Mouse (Mus musculus): ENCODE results near the gene Olfr1347. TPM values are rescaled to one million over a fixed set of nuclear protein-coding genes. Genes with fewer than 3 reads are reported as not detected.

Olfr1347 gene
- polyA plus RNA-seq, 1 experiment from 2014 or later = not detected

GRCm38 (mm10) chr7:6466951-6467350 lies 32.6 kb downstream of the Olfr1347 start, which contains the start of gene Olfr1346:
TSS of gene Olfr1346 (plus strand) at chr7:6467101.
- Histone ChIP-seq H3K9me3 (replicated peaks; ENCODE audit: control insufficient read depth, low read length) (no peaks in the 10 kb centered on the region), H3K4me2 (ENCODE audit: low read depth, low read length) (no peak within 1 kb of the TSS), H3K27ac (replicated peaks; ENCODE audit: low read depth, low read length) (no peak within 1 kb of the TSS), H3K4me1 (ENCODE audit: control insufficient read depth, insufficient read depth, low read length) (no peaks in the 10 kb centered on the region), H3K9ac (replicated peaks; ENCODE audit: low read length) (no peak within 1 kb of the TSS), H3K4me3 (ENCODE audit: low read depth, low read length) (no peak within 1 kb of the TSS), H3K27me3 (ENCODE audit: control insufficient read depth, insufficient read depth, low read length) (no peaks in the 10 kb centered on the region), H3K36me3 (replicated peaks; ENCODE audit: control insufficient read depth, insufficient read depth, low read depth, low read length) (no peaks in the 10 kb centered on the region)
- ATAC-seq (replicated peaks; ENCODE audit: insufficient number of reproducible peaks, low FRiP score, low TSS enrichment, low read depth) = no peak
- no peak for DNase-seq (ENCODE audit: low spot score)

- WGBS = 51% methylated on average over 3 of the region's 3 CpGs
- Histone ChIP-seq H3K9ac (replicated peaks; ENCODE audit: low read length) (no peak overlapping the region), H3K27ac (replicated peaks; ENCODE audit: low read depth, low read length) (no peak overlapping the region), H3K4me3 (ENCODE audit: low read depth, low read length) (no peak overlapping the region), H3K27me3 (ENCODE audit: control insufficient read depth, insufficient read depth, low read length) (no peaks in the 10 kb centered on the region), H3K4me1 (ENCODE audit: control insufficient read depth, insufficient read depth, low read length) (no peaks in the 10 kb centered on the region), H3K9me3 (replicated peaks; ENCODE audit: control insufficient read depth, low read length) (no peaks in the 10 kb centered on the region), H3K36me3 (replicated peaks; ENCODE audit: control insufficient read depth, insufficient read depth, low read depth, low read length) (no peaks in the 10 kb centered on the region), H3K4me2 (ENCODE audit: low read depth, low read length) (no peak overlapping the region)
- ATAC-seq (replicated peaks; ENCODE audit: insufficient number of reproducible peaks, low FRiP score, low TSS enrichment, low read depth) = no peak
- peak; percentile 43 for DNase-seq (ENCODE audit: low spot score)
Observed at GRCm38 (mm10) chr7:6456399-6456798, 43.2 kb downstream of the Olfr1347 start.

GRCm38 (mm10) chr7:6455868-6456267 lies 43.7 kb downstream of the Olfr1347 start, which contains the start of gene Olfr1336:
TSS of gene Olfr1336 (plus strand) at chr7:6456168.
- Histone ChIP-seq H3K27ac (replicated peaks; ENCODE audit: low read depth, low read length) (no peak within 1 kb of the TSS), H3K4me3 (ENCODE audit: low read depth, low read length) (no peak within 1 kb of the TSS), H3K9me3 (replicated peaks; ENCODE audit: control insufficient read depth, low read length) (no peaks in the 10 kb centered on the region), H3K4me1 (ENCODE audit: control insufficient read depth, insufficient read depth, low read length) (no peaks in the 10 kb centered on the region), H3K27me3 (ENCODE audit: control insufficient read depth, insufficient read depth, low read length) (no peaks in the 10 kb centered on the region), H3K4me2 (ENCODE audit: low read depth, low read length) (no peak within 1 kb of the TSS), H3K9ac (replicated peaks; ENCODE audit: low read length) (no peak within 1 kb of the TSS), H3K36me3 (replicated peaks; ENCODE audit: control insufficient read depth, insufficient read depth, low read depth, low read length) (no peaks in the 10 kb centered on the region)
- ATAC-seq (replicated peaks; ENCODE audit: insufficient number of reproducible peaks, low FRiP score, low TSS enrichment, low read depth) (no peak), DNase-seq (ENCODE audit: low spot score) (no peak)

GRCm38 (mm10) chr7:6447771-6448170 lies 51.8 kb downstream of the Olfr1347 start:
- no peak overlapping the region for H3K4me3 ChIP-seq (ENCODE audit: low read depth, low read length)
- no peaks in the 10 kb centered on the region for H3K4me1 ChIP-seq (ENCODE audit: control insufficient read depth, insufficient read depth, low read length)
- no peaks in the 10 kb centered on the region for H3K36me3 ChIP-seq (replicated peaks; ENCODE audit: control insufficient read depth, insufficient read depth, low read depth, low read length)
- no peak overlapping the region for H3K9ac ChIP-seq (replicated peaks; ENCODE audit: low read length)
- DNase-seq (ENCODE audit: low spot score) (no peak), ATAC-seq (replicated peaks; ENCODE audit: insufficient number of reproducible peaks, low FRiP score, low TSS enrichment, low read depth) (no peak)
- H3K27me3 ChIP-seq (ENCODE audit: control insufficient read depth, insufficient read depth, low read length) = no peaks in the 10 kb centered on the region
- H3K4me2 ChIP-seq (ENCODE audit: low read depth, low read length) = no peak overlapping the region
- no peaks in the 10 kb centered on the region for H3K9me3 ChIP-seq (replicated peaks; ENCODE audit: control insufficient read depth, low read length)
- 88% methylated on average over 5 of the region's 5 CpGs for WGBS
- H3K27ac ChIP-seq (replicated peaks; ENCODE audit: low read depth, low read length) = no peak overlapping the region

- no peak for ATAC-seq (replicated peaks; ENCODE audit: insufficient number of reproducible peaks, low FRiP score, low TSS enrichment, low read depth)
Observed at GRCm38 (mm10) chr7:6441173-6441572, 58.4 kb downstream of the Olfr1347 start.

GRCm38 (mm10) chr7:6438388-6438787 lies 61.2 kb downstream of the Olfr1347 start, which contains the start of gene Olfr1344:
TSS of gene Olfr1344 (plus strand) at chr7:6438688.
- H3K4me3 ChIP-seq (ENCODE audit: low read depth, low read length) = no peak within 1 kb of the TSS
- no peaks in the 10 kb centered on the region for H3K4me1 ChIP-seq (ENCODE audit: control insufficient read depth, insufficient read depth, low read length)
- no peaks in the 10 kb centered on the region for H3K36me3 ChIP-seq (replicated peaks; ENCODE audit: control insufficient read depth, insufficient read depth, low read depth, low read length)
- ATAC-seq (replicated peaks; ENCODE audit: insufficient number of reproducible peaks, low FRiP score, low TSS enrichment, low read depth) = no peak
- no peaks in the 10 kb centered on the region; the same call in 1 of the 2 replicates for H3K9me3 ChIP-seq (replicated peaks; ENCODE audit: control insufficient read depth, low read length)
- no peak within 1 kb of the TSS for H3K9ac ChIP-seq (replicated peaks; ENCODE audit: low read length)
- 81% methylated on average over 3 of the region's 3 CpGs for WGBS
- no peak within 1 kb of the TSS for H3K4me2 ChIP-seq (ENCODE audit: low read depth, low read length)
- H3K27ac ChIP-seq (replicated peaks; ENCODE audit: low read depth, low read length) = no peak within 1 kb of the TSS
- no peaks in the 10 kb centered on the region for H3K27me3 ChIP-seq (ENCODE audit: control insufficient read depth, insufficient read depth, low read length)
- DNase-seq (ENCODE audit: low spot score) = no peak

More at GRCm38 (mm10) chr7:6441173-6441572, 58.4 kb downstream of the Olfr1347 start:
- WGBS = 75% methylated on average over 2 of the region's 2 CpGs
- Histone ChIP-seq H3K4me1 (ENCODE audit: control insufficient read depth, insufficient read depth, low read length) (no peaks in the 10 kb centered on the region), H3K27ac (replicated peaks; ENCODE audit: low read depth, low read length) (no peak overlapping the region), H3K9me3 (replicated peaks; ENCODE audit: control insufficient read depth, low read length) (no peaks in the 10 kb centered on the region; the same call in 1 of the 2 replicates), H3K27me3 (ENCODE audit: control insufficient read depth, insufficient read depth, low read length) (no peaks in the 10 kb centered on the region), H3K9ac (replicated peaks; ENCODE audit: low read length) (no peak overlapping the region), H3K36me3 (replicated peaks; ENCODE audit: control insufficient read depth, insufficient read depth, low read depth, low read length) (no peaks in the 10 kb centered on the region), H3K4me3 (ENCODE audit: low read depth, low read length) (no peak overlapping the region), H3K4me2 (ENCODE audit: low read depth, low read length) (no peak overlapping the region)
- no peak for DNase-seq (ENCODE audit: low spot score)

Other genes starting within 250 kb of the Olfr1347 start
- not detected in 2 replicates for gene Epp13, start 247.0 kb downstream of the Olfr1347 start, polyA plus RNA-seq (2014; fragmentation: Nextera tagmentation; extraction: Ambion mirVana)
- 7.4 and 8.2 TPM in 2 replicates for gene Zfp667, start 213.2 kb downstream of the Olfr1347 start, polyA plus RNA-seq (2014; fragmentation: Nextera tagmentation; extraction: Ambion mirVana)
- gene Zfp583, start 168.5 kb downstream of the Olfr1347 start, polyA plus RNA-seq (2014; fragmentation: Nextera tagmentation; extraction: Ambion mirVana) = 8.3 and 8.8 TPM in 2 replicates
- gene Gm3854, start 156.0 kb downstream of the Olfr1347 start, polyA plus RNA-seq (2014; fragmentation: Nextera tagmentation; extraction: Ambion mirVana) = 1.4 and 1.6 TPM in 2 replicates
- gene Zfp78, start 136.5 kb downstream of the Olfr1347 start, polyA plus RNA-seq (2014; fragmentation: Nextera tagmentation; extraction: Ambion mirVana) = 1.9 and 3.0 TPM in 2 replicates
- 12.0 and 13.8 TPM in 2 replicates for gene Zfp28, start 116.5 kb downstream of the Olfr1347 start, polyA plus RNA-seq (2014; fragmentation: Nextera tagmentation; extraction: Ambion mirVana)
- gene Smim17, start 101.0 kb downstream of the Olfr1347 start, polyA plus RNA-seq (2014; fragmentation: Nextera tagmentation; extraction: Ambion mirVana) = 0.28 TPM in 1 of 2 replicates, not detected in the other
- gene Gm20715, start 89.5 kb downstream of the Olfr1347 start, polyA plus RNA-seq (2014; fragmentation: Nextera tagmentation; extraction: Ambion mirVana) = not detected in 2 replicates
- gene Olfr1344, start 61.1 kb downstream of the Olfr1347 start, polyA plus RNA-seq (2014; fragmentation: Nextera tagmentation; extraction: Ambion mirVana) = not detected in 2 replicates
- gene Olfr1336, start 43.6 kb downstream of the Olfr1347 start, polyA plus RNA-seq (2014; fragmentation: Nextera tagmentation; extraction: Ambion mirVana) = not detected in 2 replicates
- not detected in 2 replicates for gene Olfr1346, start 32.7 kb downstream of the Olfr1347 start, polyA plus RNA-seq (2014; fragmentation: Nextera tagmentation; extraction: Ambion mirVana)
- not detected in 2 replicates for gene Olfr5, start 12.8 kb downstream of the Olfr1347 start, polyA plus RNA-seq (2014; fragmentation: Nextera tagmentation; extraction: Ambion mirVana)
- gene Olfr1348, start 9.0 kb upstream of the Olfr1347 start, polyA plus RNA-seq (2014; fragmentation: Nextera tagmentation; extraction: Ambion mirVana) = not detected in 2 replicates
- not detected in 2 replicates for gene Olfr1349, start 23.2 kb upstream of the Olfr1347 start, polyA plus RNA-seq (2014; fragmentation: Nextera tagmentation; extraction: Ambion mirVana)
- not detected in 2 replicates for gene Olfr1350, start 65.1 kb upstream of the Olfr1347 start, polyA plus RNA-seq (2014; fragmentation: Nextera tagmentation; extraction: Ambion mirVana)
- 2.8 and 2.9 TPM in 2 replicates for gene Zim1, start 196.7 kb upstream of the Olfr1347 start, polyA plus RNA-seq (2014; fragmentation: Nextera tagmentation; extraction: Ambion mirVana)
- 200 and 207 TPM in 2 replicates for gene Peg3, start 230.7 kb upstream of the Olfr1347 start, polyA plus RNA-seq (2014; fragmentation: Nextera tagmentation; extraction: Ambion mirVana)
- 13.3 and 15.2 TPM in 2 replicates for gene Usp29, start 230.8 kb upstream of the Olfr1347 start, polyA plus RNA-seq (2014; fragmentation: Nextera tagmentation; extraction: Ambion mirVana)

All from embryonic facial prominence, embryonic 11.5 days (tissue).